Mouse (Mus musculus) R1 (cell line): ENCODE data around the gene Runx2.

Experiments used
- DNase-seq: peaks from one replicate; pipeline ENCODE4 v3.0.0-alpha.2; 2018; ENCODE audit warnings: low read depth, low spot score

Gene Runx2

DNA sequence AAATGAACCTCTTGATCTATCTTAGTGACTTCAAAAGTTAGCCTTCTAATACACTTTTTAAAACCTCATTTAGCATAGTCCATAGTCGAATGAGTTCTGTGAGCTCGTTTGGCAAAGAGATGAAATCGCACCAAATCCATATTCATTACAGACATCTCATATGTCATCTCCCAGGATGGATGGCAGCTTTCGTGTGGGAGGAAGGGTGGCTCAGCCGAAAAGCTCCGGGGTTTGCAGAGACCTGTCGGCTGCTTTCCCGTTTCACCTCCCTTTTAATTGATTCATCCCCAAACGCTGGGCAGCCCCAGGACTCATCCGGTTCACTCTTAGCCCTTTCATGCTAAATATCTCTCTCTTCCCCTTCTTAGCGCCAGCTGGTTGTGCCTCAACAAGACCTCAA is 275.7 kb downstream of the Runx2 start:
- DNase-seq, result no peak

DNA sequence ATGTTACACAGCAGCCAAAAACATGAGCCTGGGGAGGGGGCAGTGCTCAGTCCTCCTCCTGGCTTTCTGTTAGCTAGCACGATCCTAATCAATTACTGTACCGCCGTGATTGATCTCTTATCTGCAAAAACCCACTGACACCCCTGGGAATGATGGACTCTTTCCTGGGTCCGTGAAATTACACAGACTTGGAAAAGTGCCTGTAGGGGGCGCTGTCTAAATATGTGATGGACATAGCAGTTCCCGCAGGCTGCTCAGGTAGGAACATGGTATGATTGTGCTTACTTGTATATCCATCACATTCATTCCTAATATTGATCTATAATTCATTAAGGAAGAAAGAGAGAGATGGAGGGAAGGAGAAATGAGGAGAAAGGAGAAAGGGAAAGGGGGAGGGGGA is 284.6 kb downstream of the Runx2 start:
- peak; percentile 28 for DNase-seq

DNA sequence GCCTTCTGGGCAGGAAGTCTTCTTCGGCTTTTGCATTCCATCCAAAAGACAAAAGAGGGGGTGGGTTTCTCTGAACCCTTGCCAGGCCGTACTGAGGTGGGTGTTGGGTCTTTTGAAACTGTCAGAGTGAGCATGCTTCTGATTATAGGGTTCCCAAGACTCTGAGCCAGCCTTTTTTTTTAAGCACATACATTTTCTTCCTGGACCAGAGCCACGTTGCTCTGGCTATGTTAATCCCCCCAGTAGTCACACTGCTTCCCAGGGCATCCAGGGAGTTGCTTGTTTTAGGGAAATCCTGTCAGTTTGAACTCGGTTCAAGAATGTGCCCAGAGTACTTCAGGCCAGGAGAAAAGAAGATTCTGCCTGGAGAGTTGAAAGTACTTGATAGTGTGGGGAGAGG is 286.0 kb downstream of the Runx2 start:
- peak; percentile 9 for DNase-seq

DNA sequence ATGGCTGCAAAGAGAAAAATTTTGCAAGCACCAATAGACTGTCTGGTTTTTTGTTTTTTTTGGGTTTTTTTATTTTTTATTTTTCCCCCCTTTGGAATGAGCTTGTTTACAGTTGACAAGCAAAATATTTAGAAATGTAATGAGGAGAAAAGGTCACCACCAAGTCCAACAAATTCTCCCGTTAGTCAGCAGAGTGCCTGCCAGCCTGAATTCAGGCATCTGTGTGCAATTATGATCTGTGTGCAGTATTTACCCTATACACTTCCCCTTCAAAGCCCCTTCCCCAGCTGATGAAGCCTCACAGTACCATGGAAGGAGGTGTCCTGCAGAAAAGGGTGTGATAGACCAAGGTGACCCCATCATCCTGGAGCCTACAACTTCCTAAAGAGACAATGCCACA is 290.5 kb downstream of the Runx2 start:
- DNase-seq, result no peak

DNA sequence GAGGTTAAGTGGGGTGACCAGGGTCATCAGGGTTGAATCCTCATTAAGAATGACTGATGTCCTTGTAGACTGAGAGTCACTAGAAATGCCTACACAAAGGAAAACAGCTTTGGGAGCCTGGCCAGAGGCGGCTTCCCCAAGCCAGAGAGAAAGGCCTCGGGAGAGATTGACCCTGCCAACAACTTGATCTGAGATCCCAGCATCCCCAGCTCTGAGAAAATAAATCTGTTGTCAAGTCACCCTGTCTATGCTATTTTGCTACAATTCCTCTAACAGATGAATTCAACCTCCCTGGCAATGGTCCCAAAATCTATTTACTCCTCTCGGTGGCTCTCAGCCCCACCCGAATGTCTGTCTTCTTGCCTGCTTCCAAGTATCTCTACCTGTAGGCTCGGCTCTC is 291.7 kb downstream of the Runx2 start:
- DNase-seq, result no peak

DNA sequence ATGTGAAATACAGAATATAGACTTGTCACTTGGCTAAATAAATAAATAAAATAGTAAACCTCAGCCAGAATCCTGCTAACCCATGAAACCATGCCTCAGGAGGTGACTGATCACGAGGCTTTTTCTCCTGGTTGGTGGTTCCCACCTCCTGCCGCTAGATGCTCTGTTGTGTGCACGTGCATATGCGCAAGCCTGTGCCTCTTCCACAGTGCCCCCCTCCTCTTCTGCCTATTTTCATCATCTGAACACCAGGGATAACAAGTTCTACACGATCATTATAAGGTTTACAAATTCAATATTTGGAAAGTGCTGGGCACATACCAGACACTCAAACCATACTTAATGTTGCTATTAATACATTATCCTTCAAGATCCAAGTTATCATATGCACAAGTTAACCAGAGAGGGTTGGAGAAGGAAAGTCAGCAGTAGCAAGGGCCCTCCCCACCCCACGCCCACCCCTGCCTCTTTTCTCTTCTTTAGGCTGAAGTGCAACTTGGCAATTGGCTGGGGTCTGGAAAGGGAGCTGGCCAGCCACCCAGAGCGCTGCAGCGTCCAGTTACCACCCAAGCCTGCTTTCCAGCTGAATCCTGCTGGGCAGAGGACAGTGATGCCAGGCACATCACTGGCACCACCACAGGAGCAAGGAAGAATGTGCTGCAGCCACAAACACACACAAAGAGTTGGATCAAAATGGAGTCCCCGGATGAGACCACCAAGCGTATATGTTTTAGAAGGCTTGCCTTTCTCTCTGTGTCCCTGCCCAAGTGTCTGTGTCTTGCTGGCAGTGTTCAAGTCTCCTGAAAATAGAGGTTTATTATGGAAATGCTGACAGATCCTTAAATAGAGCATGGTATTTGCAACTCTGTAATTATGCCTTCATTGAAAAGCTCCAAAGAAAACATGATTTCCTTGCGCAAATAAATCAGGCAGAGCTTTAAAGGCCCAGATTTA is 294.2 kb downstream of the Runx2 start:
- DNase-seq, result no peak

DNA sequence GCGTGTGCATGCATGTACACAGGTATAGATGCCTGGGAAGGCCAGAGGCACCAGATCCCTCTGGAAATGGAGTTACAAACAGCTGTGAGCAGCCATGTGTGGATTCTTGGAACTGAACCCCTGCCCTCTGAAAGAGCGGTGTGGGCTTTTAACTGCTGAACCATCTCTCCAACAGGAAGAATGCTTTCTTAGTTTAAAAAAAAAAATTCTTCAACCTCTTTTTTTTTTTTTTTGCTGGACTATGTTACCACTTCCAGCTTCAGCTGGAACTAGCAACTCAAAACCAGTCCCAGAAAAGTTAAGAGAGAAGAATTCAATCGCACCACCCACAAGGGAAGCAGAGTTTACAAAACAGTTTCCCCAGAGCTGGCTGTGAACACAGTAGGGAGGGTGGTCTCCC is 295.2 kb downstream of the Runx2 start:
- DNase-seq, result no peak

DNA sequence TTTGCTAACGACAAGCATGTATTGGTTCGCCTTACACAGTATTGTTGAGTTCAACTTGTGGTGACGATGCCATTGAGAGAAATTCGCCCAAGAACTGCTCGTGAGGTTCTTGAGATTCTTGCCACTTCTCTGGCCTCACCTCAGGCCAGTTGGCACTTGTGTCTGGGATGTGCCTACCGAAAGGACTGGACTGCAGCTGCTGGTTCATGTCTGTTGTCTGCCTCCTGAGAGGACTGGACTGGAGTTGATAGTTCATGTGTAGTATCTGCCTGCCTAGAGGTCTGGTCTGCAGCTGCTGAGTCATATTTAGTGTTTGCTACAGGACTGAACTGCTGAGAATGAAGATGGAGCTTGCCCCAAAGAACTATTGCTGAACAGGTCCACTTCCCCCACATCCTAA is 296.4 kb downstream of the Runx2 start:
- no peak for DNase-seq

DNA sequence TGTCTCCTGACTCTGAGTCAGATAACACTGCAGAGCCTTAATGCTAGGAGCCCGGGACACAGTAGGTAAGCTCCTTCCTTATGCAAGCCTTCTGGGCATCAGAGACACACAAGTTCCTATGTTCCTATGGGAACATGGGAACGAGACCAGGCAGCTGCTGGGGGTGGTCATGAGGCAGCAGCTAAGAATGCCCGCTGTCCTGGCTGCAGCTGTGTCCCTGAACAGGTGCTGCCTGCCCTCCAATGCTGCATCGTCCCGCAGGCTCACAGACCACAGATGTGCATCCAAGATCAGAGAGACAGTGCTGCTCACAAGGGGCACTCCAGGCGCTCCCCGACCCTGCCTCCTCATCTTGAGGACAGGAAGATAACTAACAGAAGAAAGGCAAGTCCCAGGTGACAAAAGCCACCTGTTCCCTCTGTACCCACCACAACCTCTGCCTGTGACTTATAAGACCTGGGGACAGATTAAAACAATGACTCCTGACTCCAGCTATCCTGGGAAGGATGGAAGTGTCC is 306.3 kb downstream of the Runx2 start:
- no peak for DNase-seq

DNA sequence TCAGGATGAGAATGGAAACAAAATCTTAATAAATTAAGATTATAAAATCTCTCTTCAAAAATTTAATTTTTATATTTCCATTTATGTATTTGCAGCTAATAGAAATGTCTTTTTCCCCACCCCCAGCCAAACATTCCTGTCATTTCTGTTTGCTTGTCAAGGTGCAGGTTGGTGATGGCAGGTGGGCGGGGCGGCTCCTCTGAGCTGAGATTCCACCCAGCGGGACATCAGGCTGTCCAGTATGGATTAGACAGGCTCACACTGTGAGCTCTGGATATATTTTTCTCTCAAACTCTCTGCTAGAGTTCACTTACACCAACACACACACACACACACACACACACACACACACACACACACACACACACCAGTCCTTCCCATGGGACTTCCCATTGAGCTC is 306.9 kb downstream of the Runx2 start:
- DNase-seq, result no peak

DNA sequence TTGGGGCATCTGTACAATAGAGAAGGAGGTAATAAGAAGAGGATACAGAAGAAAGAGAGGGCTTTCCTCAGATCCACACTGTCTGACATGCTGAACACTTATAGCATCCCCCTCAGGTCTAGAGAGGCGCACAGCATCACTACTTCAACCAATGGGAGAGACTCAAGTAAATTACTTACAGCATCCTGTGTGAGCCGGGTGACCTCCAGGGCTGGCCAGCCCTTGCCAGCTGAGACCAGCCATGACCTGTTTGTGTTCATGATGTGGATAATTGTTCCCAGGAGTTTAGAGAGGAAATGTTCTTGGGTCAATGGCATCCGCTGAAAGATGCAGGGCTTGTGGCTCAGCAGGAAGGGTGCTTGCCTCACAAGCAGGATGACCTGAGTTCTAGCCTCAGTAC is 308.1 kb downstream of the Runx2 start:
- no peak for DNase-seq

DNA sequence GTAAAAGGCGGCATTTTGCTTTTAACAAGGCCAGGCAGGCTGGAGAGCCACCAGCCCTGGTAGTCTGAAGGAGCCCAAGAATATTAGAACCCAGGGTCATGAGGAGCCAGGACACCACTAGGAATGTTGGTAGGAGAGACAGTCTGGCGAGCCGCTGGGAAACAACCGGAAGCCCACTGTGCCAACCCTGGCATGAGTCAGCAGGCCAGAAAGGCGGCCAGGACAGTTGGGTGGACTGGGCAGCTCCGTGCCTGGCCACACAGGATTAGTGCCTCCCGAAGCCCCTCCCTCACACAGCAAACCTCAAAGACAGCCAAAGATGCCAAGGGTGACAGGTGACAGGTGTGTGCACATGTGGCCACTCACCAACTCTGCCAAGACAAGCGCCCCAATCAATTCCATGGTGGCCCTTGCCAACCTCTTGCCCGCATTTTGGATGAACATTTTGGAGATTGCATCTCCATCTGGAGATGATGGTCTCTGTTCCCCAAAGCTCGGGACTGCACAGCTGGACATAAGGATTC is 309.7 kb downstream of the Runx2 start:
- no peak for DNase-seq

DNA sequence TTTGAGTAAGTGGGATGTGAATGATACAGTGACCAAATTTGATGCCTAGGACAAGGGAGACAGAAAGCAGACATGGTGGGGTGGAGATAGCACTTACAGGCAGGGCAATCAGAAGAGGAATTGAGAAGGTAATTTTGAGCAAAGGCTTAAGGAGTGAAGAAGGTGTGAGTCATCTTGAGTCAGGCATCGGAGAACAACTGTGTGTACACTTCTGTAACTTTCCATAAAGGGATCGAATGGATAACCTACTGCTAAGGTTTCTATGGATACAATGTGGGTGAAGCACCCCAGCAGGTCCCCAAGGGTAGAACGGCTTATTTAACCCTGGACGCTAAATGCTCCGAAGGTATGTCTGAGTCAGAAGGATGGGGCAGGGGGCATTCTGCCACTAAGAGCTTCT is 312.4 kb downstream of the Runx2 start:
- DNase-seq, result no peak

DNA sequence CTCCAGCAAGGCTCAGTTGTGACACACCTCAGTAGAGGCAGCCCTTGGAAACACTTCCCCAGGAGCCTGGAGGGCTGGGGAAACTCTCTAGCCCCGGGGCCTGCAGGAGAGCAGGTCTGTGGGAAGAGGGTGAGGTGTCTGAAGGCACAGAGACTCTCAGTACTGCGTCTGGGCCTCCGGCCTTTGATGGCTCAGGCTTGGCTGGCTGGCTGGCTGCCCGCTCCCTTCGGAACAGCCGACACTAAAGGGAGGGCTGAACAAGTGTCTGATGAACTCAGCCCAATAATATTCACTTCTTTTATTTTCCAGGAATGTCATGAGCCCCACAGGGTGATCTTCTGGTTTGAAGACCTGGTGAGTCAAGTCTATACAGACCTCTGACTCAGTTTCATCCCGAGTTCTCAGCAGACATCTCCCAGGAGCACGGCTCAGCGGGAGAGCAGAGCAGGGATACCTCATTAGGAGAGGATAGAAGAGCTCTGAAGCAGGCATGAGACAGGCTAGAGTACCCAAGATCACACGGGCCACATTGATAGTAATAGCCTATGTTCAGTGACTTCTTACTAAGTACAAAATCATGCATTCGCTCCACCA is 314.2 kb downstream of the Runx2 start:
- DNase-seq, result no peak

DNA sequence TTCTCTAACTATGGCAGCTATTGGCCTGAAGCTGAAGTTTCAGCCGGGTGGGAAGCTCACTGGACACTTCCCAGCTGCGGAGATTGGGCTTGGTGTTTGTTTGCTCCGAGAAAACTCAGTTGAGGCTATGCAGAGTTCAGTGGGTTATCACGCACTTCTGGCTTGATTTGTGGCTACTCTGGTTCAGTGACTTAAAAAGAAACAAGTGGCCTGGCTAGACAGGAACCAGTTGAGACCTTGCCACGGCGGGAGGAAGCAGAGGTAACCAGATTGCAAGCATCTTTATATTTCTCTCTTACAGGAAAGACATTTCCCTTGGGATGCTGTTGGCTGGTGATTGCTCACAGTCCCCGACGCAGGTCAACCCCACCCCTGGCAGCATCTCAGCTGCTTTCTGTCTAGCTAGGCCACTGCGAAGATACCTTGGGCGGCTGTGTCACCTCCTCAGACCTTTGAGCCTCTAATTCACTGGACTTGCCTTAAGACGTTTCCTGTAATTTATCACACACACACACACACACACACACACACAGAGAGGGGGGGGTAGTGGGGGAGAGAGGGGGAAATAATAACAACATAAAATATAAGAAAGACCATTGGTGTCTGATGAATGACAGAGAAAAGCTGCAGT is 324.3 kb downstream of the Runx2 start:
- no peak for DNase-seq

DNA sequence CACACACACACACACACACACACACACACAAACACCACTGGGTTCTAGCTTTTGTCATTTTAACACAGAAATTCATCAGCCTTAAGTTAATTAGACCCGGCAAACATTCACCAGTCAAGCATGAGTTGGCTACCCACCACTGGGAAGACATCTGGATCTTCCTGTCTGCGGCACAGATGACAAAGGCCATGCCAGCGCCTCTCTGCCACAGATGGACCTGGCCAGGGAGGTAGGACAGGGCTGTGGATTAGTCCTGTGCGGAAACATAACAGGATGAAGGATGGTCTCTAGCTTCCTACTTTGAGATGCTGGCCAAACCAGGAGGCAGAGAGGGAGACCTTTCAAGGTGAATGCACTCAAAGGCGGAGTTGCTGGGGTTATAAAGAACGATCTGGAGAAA is 325.3 kb downstream of the Runx2 start:
- no peak for DNase-seq

DNA sequence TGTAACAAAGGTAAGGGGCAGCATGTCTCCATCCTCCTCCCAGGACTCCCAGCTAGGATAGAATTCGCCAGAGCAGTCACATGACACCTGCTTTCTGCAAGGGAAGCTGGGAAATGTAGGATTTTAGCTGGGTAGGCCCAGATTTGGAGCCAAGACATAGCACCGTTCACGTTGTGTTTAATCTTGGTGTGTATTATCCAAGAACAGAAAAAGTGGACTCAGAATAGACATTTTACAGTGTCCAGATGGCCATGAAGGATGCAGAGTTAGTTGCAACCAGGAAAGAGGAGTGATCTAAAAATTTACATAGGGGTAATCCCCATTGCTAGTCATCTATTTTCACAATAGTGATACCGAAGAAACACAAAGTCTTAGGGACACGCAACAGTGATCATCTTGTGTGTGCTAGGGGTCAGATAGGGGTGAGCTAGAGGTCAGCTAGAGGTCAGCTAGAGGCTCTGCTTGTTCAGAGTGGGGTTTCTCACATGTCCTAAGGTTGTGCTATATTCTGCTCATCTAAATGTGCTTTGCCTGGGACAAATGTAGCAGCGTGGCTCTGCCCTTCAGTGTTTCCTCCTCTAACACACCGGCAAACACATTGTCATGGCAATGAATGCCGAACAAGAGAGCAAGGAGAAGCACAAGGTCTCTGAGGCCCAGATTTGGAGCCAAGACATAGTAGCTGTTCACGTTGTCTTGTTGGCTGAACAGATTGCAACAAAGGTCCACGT is 326.9 kb downstream of the Runx2 start:
- peak; percentile 27 for DNase-seq

DNA sequence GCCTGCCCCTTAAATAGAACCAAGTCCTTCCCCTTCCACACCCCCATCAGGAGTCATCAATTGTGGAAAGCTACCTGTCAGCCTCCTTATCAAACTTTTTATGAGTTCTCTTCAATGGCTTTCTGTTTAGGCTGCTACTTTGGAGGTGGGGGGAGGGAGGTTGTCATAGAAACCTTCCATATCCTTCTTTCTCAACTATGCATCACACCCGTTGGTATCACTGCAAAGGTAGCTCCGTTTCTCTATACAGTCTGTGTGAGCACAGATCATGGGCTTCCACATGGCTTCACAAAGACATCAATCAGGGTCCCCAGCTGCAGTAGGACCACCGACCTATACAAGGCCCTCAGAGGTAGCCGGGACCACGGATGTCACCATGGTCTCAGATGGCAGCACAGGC is 329.3 kb downstream of the Runx2 start:
- no peak for DNase-seq

DNA sequence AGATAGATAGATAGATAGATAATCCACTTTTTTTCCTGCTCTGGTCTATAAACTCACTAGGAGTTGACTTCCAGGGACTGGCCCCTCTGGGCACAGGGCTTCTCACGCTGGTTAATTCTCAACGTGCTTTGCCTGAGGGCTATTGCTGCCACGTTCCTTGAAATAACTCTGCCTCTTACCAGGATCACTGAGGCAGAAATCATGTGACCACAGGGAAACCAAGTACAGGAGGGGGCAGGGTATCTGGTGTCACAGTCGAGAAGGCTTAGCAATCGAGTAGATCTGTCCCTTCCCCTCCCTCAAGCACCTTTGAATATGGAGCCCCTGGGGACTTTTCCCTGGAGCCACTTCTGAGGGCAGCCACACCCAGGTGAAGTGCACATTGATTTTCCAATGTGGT is 334.7 kb downstream of the Runx2 start:
- DNase-seq, result no peak

DNA sequence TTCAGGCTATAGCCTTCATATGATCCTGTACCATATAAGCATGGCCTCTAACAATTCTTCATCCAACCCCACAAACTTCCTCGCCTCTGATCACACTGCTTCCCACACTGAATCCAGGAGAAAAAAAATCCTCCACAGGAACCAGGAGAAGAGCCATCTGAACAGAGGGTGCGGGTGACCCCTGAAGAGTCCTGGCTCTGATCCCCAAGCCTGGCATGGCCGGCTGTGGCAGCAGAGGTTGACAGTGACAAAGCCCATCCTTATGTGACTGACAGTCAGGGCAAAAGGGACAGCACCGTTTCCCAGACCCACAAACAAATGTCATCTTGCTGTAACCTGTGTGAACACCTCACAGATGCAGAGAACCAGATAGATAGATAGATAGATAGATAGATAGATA is 335.1 kb downstream of the Runx2 start:
- DNase-seq, result no peak

DNA sequence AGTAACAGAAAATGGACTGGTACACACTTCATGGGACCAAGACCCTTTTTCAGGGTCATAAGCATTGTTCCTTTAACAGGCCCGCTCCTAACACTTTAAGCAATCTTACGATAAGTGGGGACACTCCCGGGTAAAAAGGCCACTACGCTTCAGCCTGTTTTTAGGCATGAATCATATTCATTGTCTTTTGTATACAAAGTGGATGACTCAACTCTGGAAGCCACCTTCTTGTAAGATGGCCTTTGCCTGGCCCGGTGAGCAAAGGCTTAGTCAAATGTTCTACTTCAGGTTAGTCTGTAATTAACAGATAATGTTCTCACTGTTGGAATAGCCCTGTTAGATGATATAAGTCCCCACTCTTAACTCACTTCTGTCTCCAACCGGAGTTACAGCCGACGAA is 338.7 kb downstream of the Runx2 start:
- DNase-seq, result no peak

DNA sequence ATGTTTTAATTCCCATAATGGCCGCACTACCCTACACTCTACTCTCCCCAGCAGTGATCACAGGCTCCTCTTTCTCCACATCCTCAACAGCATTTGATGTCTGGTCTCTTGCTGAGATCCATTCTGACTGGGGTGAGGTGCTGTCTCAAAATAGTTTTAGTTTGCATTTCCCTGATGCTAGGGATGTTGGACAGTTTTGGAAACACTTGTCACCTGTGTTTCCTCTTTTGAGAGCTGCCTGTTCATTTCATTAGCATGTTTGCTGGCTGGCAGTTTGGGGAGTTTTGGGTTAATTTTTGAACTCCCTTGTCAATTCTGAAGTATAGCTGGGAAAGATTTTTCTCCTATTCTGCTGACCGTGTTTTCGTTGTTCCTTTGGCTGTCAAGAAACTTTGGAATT is 340.3 kb downstream of the Runx2 start:
- DNase-seq, result no peak
